Mouse (Mus musculus): Measurements from ENCODE around the gene Cbx4. TPM values are rescaled to one million over a fixed set of nuclear protein-coding genes. Genes with fewer than 3 reads are reported as not detected.

Gene Cbx4
- polyA plus RNA-seq, 1 experiment from 2014 or later: 9.8 TPM

DNA sequence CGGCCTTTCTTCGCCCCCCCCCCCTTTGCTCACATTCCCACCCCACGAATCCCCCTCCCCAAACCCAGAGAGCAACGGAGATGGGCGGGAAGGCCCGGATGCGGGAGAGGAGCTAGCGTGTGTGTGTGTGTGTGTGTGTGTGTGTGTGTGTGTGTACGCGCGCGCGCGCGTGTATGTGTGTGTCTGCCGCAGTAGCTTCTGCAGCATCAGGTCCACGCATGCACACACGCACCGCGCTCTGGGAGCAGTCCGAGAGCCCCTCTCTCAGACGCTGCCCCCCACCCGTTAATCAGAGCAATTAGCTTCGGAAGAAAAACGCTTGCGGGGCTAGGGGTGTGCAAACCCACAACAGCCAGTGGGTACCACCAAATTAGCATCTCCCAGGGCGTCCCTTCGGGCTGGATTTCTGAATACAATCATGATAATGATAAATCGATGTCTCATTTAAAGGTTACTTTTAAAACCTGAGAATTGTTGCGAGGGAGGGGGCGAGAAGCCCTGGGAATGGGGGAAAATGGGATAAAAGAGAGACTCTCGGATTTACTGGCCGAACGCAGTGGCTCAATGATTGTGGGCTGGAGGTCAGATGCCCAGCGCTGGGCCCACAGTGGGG, 32.2 kb downstream of the Cbx4 start:
- 1% methylated on average over 34 of the region's 35 CpGs for WGBS
- H3K9ac ChIP-seq (replicated peaks): peak overlapping the region; percentile 63
- ATAC-seq (ENCODE audit: insufficient number of reproducible peaks, insufficient read depth, low FRiP score, low TSS enrichment, low read depth): no peak

GRCm38 (mm10) chr11:119053257-119053670, 32.8 kb downstream of the Cbx4 start:
- under 1% methylated on average over 41 of the region's 42 CpGs for WGBS
- Histone ChIP-seq H3K36me3 (no peaks in the 10 kb centered on the region), H3K27ac (peak overlapping the region; percentile 74), H3K4me2 (peak overlapping the region; percentile 91), H3K27me3 (peaks cover 82% of the 10 kb centered on the region), H3K4me3 (replicated peaks) (peak overlapping the region; percentile 39), H3K4me1 (replicated peaks) (peaks cover 53% of the 10 kb centered on the region), H3K9ac (replicated peaks) (peak overlapping the region; percentile 64), H3K9me3 (no peaks in the 10 kb centered on the region)
- ATAC-seq (ENCODE audit: insufficient number of reproducible peaks, insufficient read depth, low FRiP score, low TSS enrichment, low read depth): peak; percentile 90

More for the DNA sequence above, 32.2 kb downstream of the Cbx4 start:
- peak overlapping the region; percentile 56; the same call in 1 of the 2 replicates for H3K27ac ChIP-seq
- H3K36me3 ChIP-seq: no peaks in the 10 kb centered on the region
- peaks cover 55% of the 10 kb centered on the region for H3K4me1 ChIP-seq (replicated peaks)
- peaks cover 82% of the 10 kb centered on the region for H3K27me3 ChIP-seq
- H3K9me3 ChIP-seq: no peaks in the 10 kb centered on the region
- peak overlapping the region; percentile 91 for H3K4me2 ChIP-seq
- H3K4me3 ChIP-seq (replicated peaks): peak overlapping the region; percentile 39

GRCm38 (mm10) chr11:119052661-119053256, 33.3 kb downstream of the Cbx4 start:
- Histone ChIP-seq H3K36me3 (no peaks in the 10 kb centered on the region), H3K4me3 (replicated peaks) (peak overlapping the region; percentile 39), H3K27ac (peak overlapping the region; percentile 74), H3K4me1 (replicated peaks) (peaks cover 53% of the 10 kb centered on the region), H3K27me3 (peaks cover 82% of the 10 kb centered on the region), H3K9ac (replicated peaks) (peak overlapping the region; percentile 64), H3K9me3 (no peaks in the 10 kb centered on the region), H3K4me2 (peak overlapping the region; percentile 91)
- under 1% methylated on average over 13 of the region's 13 CpGs for WGBS
- peak; percentile 22; the same call in 1 of the 2 replicates for ATAC-seq (ENCODE audit: insufficient number of reproducible peaks, insufficient read depth, low FRiP score, low TSS enrichment, low read depth)

- Histone ChIP-seq H3K4me1 (replicated peaks) (peaks cover 53% of the 10 kb centered on the region), H3K4me2 (peak overlapping the region; percentile 91; the same call in 1 of the 2 replicates), H3K9me3 (no peaks in the 10 kb centered on the region), H3K9ac (replicated peaks) (no peak overlapping the region), H3K4me3 (replicated peaks) (0 out of 2 replicates have a peak overlapping the region, but pooled peaks have one; percentile 39), H3K27ac (peak overlapping the region; percentile 74; the same call in 1 of the 2 replicates), H3K36me3 (no peaks in the 10 kb centered on the region), H3K27me3 (peaks cover 83% of the 10 kb centered on the region)
- ATAC-seq (ENCODE audit: insufficient number of reproducible peaks, insufficient read depth, low FRiP score, low TSS enrichment, low read depth): no peak
- 3% methylated on average over 15 of the region's 15 CpGs for WGBS
Observed at GRCm38 (mm10) chr11:119051927-119052660, 33.9 kb downstream of the Cbx4 start.

- peaks cover 57% of the 10 kb centered on the region for H3K4me1 ChIP-seq (replicated peaks)
Observed at GRCm38 (mm10) chr11:119051426-119051825, 34.6 kb downstream of the Cbx4 start.

GRCm38 (mm10) chr11:119050361-119050760, 35.7 kb downstream of the Cbx4 start:
- H3K4me1 ChIP-seq (replicated peaks): peaks cover 62% of the 10 kb centered on the region
- H3K9ac ChIP-seq (replicated peaks): no peak overlapping the region
- peaks cover 90% of the 10 kb centered on the region for H3K27me3 ChIP-seq
- H3K27ac ChIP-seq: no peak overlapping the region
- H3K9me3 ChIP-seq: no peaks in the 10 kb centered on the region
- no peak overlapping the region for H3K4me3 ChIP-seq (replicated peaks)
- no peak overlapping the region for H3K4me2 ChIP-seq
- 3% methylated on average over 2 of the region's 2 CpGs for WGBS
- no peaks in the 10 kb centered on the region for H3K36me3 ChIP-seq
- no peak for ATAC-seq (ENCODE audit: insufficient number of reproducible peaks, insufficient read depth, low FRiP score, low TSS enrichment, low read depth)

More at GRCm38 (mm10) chr11:119051426-119051825, 34.6 kb downstream of the Cbx4 start:
- H3K4me3 ChIP-seq (replicated peaks): no peak overlapping the region
- no peaks in the 10 kb centered on the region for H3K36me3 ChIP-seq
- no peak overlapping the region for H3K4me2 ChIP-seq
- ATAC-seq (ENCODE audit: insufficient number of reproducible peaks, insufficient read depth, low FRiP score, low TSS enrichment, low read depth): no peak
- H3K9me3 ChIP-seq: no peaks in the 10 kb centered on the region
- H3K9ac ChIP-seq (replicated peaks): no peak overlapping the region
- peaks cover 89% of the 10 kb centered on the region for H3K27me3 ChIP-seq
- H3K27ac ChIP-seq: no peak overlapping the region

GRCm38 (mm10) chr11:119048133-119048510, 37.9 kb downstream of the Cbx4 start:
- Histone ChIP-seq H3K27ac (no peak overlapping the region), H3K4me3 (replicated peaks) (peak overlapping the region; percentile 42), H3K4me2 (peak overlapping the region; percentile 69), H3K4me1 (replicated peaks) (peaks cover 70% of the 10 kb centered on the region), H3K9ac (replicated peaks) (0 out of 2 replicates have a peak overlapping the region, but pooled peaks have one; percentile 40), H3K9me3 (no peaks in the 10 kb centered on the region), H3K27me3 (peaks cover 93% of the 10 kb centered on the region), H3K36me3 (no peaks in the 10 kb centered on the region)
- ATAC-seq (ENCODE audit: insufficient number of reproducible peaks, insufficient read depth, low FRiP score, low TSS enrichment, low read depth): no peak
- WGBS: under 1% methylated on average over 13 of the region's 13 CpGs

- Histone ChIP-seq H3K9ac (replicated peaks) (peak overlapping the region; percentile 42), H3K9me3 (no peaks in the 10 kb centered on the region)
Observed at GRCm38 (mm10) chr11:119047261-119048132, 38.5 kb downstream of the Cbx4 start.

GRCm38 (mm10) chr11:119046601-119047245, 39.3 kb downstream of the Cbx4 start:
- Histone ChIP-seq H3K9ac (replicated peaks) (peak overlapping the region; percentile 42), H3K4me2 (peak overlapping the region; percentile 69), H3K9me3 (no peaks in the 10 kb centered on the region), H3K4me1 (replicated peaks) (peaks cover 70% of the 10 kb centered on the region), H3K27ac (no peak overlapping the region), H3K36me3 (no peaks in the 10 kb centered on the region), H3K27me3 (peaks cover 98% of the 10 kb centered on the region), H3K4me3 (replicated peaks) (peak overlapping the region; percentile 42)
- WGBS: 2% methylated on average over 39 of the region's 39 CpGs
- ATAC-seq (ENCODE audit: insufficient number of reproducible peaks, insufficient read depth, low FRiP score, low TSS enrichment, low read depth): no peak

More at GRCm38 (mm10) chr11:119047261-119048132, 38.5 kb downstream of the Cbx4 start:
- H3K36me3 ChIP-seq: no peaks in the 10 kb centered on the region
- 1% methylated on average over 42 of the region's 43 CpGs for WGBS
- peak overlapping the region; percentile 42 for H3K4me3 ChIP-seq (replicated peaks)
- peaks cover 99% of the 10 kb centered on the region for H3K27me3 ChIP-seq
- H3K27ac ChIP-seq: no peak overlapping the region
- ATAC-seq (ENCODE audit: insufficient number of reproducible peaks, insufficient read depth, low FRiP score, low TSS enrichment, low read depth): no peak
- peaks cover 70% of the 10 kb centered on the region for H3K4me1 ChIP-seq (replicated peaks)
- peak overlapping the region; percentile 69 for H3K4me2 ChIP-seq

Measured in limb, embryonic 12.5 days (tissue).